Mouse (Mus musculus) embryonic facial prominence, embryonic 11.5 days (tissue): ENCODE measurements at regions not wholly inside any gene's neighbourhood (a gene's known extent, or its start where the extent isn't known, plus 50 kb on each side); places are given as distances from the start of the nearest gene placed in this dataset.

Source experiments
- ATAC-seq: fragments of 200-750 bp; cut with Nextera tagmentation; replicated peaks from 2 replicates; pipeline ENCODE4 v1.8.0; 2017; ENCODE audit warnings: low read depth; ENCODE audit not compliant: insufficient number of reproducible peaks, low FRiP score, low TSS enrichment
- DNase-seq: peaks from one replicate; pipeline ENCODE4 v3.0.0-alpha.2; 2015; ENCODE audit warnings: low spot score
- H3K27ac ChIP-seq: fragments of 300-500 bp; sonication (generic); replicated peaks from 2 replicates; pipeline ENCODE4 v1.5.1; 2014; ENCODE audit warnings: mild to moderate bottlenecking, low read depth, low read length, control low read depth
- H3K27me3 ChIP-seq: fragments of 300-500 bp; sonication (generic); 2 replicates; pipeline ENCODE4 v1.6.1; 2014; ENCODE audit warnings: mild to moderate bottlenecking, low read length, moderate library complexity, mixed read lengths; ENCODE audit not compliant: control insufficient read depth, insufficient read depth
- H3K36me3 ChIP-seq: fragments of 300-500 bp; sonication (generic); replicated peaks from 2 replicates; pipeline ENCODE4 v1.6.1; 2014; ENCODE audit warnings: low read depth, mild to moderate bottlenecking, low read length, moderate library complexity, mixed read lengths; ENCODE audit not compliant: control insufficient read depth, insufficient read depth
- H3K4me1 ChIP-seq: fragments of 300-500 bp; sonication (generic); 2 replicates; pipeline ENCODE4 v1.6.1; 2014; ENCODE audit warnings: low read length, mixed read lengths; ENCODE audit not compliant: control insufficient read depth, insufficient read depth
- H3K4me2 ChIP-seq: fragments of 300-500 bp; sonication (generic); 2 replicates; pipeline ENCODE4 v1.6.1; 2014; ENCODE audit warnings: low read depth, mild to moderate bottlenecking, control low read depth, low read length, moderate library complexity
- H3K4me3 ChIP-seq: fragments of 300-500 bp; sonication (generic); 2 replicates; pipeline ENCODE4 v1.5.1; 2014; ENCODE audit warnings: low read depth, low read length, control low read depth
- H3K9ac ChIP-seq: fragments of 300-500 bp; sonication (generic); replicated peaks from 2 replicates; pipeline ENCODE4 v1.6.1; 2014; ENCODE audit warnings: mild to moderate bottlenecking, control low read depth, low read length
- H3K9me3 ChIP-seq: fragments of 300-500 bp; sonication (generic); replicated peaks from 2 replicates; pipeline ENCODE4 v1.6.1; 2016; ENCODE audit warnings: mild to moderate bottlenecking, low read length, inconsistent platforms, mixed read lengths; ENCODE audit not compliant: control insufficient read depth
- WGBS: fragments of 180-500 bp; shearing (Covaris S2); extraction: QIAGEN DNeasy Blood & Tissue Kit; methylation state at CpG from one replicate; pipeline ENCODE4 v1.1.7; 2014; 5-methylcytosine and 5-hydroxymethylcytosine counted together

GRCm38 (mm10) chr9:26642302-26642701 lies 91.2 kb upstream of the B3gat1 start:
- ATAC-seq (no peak), DNase-seq (no peak)
- WGBS = 56% methylated on average over 2 of the region's 2 CpGs
- no peaks in the 10 kb centered on the region for H3K9me3 ChIP-seq
- no peaks in the 10 kb centered on the region for H3K4me1 ChIP-seq
- no peak overlapping the region for H3K9ac ChIP-seq
- H3K4me2 ChIP-seq = no peak overlapping the region
- H3K36me3 ChIP-seq = no peaks in the 10 kb centered on the region
- H3K27ac ChIP-seq = no peak overlapping the region
- no peaks in the 10 kb centered on the region for H3K27me3 ChIP-seq
- no peak overlapping the region for H3K4me3 ChIP-seq

GRCm38 (mm10) chr9:26642831-26643230 lies 90.7 kb upstream of the B3gat1 start:
- no peaks in the 10 kb centered on the region for H3K4me1 ChIP-seq
- WGBS = 83% methylated on average over 4 of the region's 4 CpGs
- H3K36me3 ChIP-seq = no peaks in the 10 kb centered on the region
- DNase-seq = no peak
- no peak overlapping the region for H3K9ac ChIP-seq
- H3K27me3 ChIP-seq = no peaks in the 10 kb centered on the region
- no peak overlapping the region for H3K4me3 ChIP-seq
- no peak for ATAC-seq
- H3K4me2 ChIP-seq = no peak overlapping the region
- no peaks in the 10 kb centered on the region for H3K9me3 ChIP-seq
- no peak overlapping the region for H3K27ac ChIP-seq

- H3K4me3 ChIP-seq = no peak overlapping the region
- 78% methylated on average over 7 of the region's 7 CpGs for WGBS
- no peaks in the 10 kb centered on the region for H3K9me3 ChIP-seq
- H3K9ac ChIP-seq = no peak overlapping the region
- H3K4me2 ChIP-seq = no peak overlapping the region
- H3K27ac ChIP-seq = no peak overlapping the region
- no peaks in the 10 kb centered on the region for H3K36me3 ChIP-seq
- DNase-seq (no peak), ATAC-seq (no peak)
- H3K27me3 ChIP-seq = no peaks in the 10 kb centered on the region
- H3K4me1 ChIP-seq = no peaks in the 10 kb centered on the region
These were observed 84.0 kb upstream of the B3gat1 start for GRCm38 (mm10) chr9:26649506-26649905.

GRCm38 (mm10) chr9:26652920-26653319 lies 80.6 kb upstream of the B3gat1 start:
- DNase-seq (no peak), ATAC-seq (no peak)
- no peaks in the 10 kb centered on the region for H3K27me3 ChIP-seq
- H3K4me3 ChIP-seq = no peak overlapping the region
- H3K4me1 ChIP-seq = no peaks in the 10 kb centered on the region
- H3K27ac ChIP-seq = no peak overlapping the region
- no peak overlapping the region for H3K4me2 ChIP-seq
- 86% methylated on average over 1 of the region's 1 CpGs for WGBS
- no peaks in the 10 kb centered on the region for H3K36me3 ChIP-seq
- H3K9me3 ChIP-seq = no peaks in the 10 kb centered on the region
- H3K9ac ChIP-seq = no peak overlapping the region

- Histone ChIP-seq H3K36me3 (no peaks in the 10 kb centered on the region), H3K27ac (no peak overlapping the region), H3K27me3 (no peaks in the 10 kb centered on the region), H3K4me3 (no peak overlapping the region), H3K9ac (no peak overlapping the region), H3K4me1 (no peaks in the 10 kb centered on the region), H3K4me2 (no peak overlapping the region), H3K9me3 (no peaks in the 10 kb centered on the region)
- 71% methylated on average over 2 of the region's 2 CpGs for WGBS
- no peak for ATAC-seq
- no peak for DNase-seq
These were observed 74.2 kb upstream of the B3gat1 start for GRCm38 (mm10) chr9:26659366-26659765.

- Histone ChIP-seq H3K9ac (no peak overlapping the region), H3K27me3 (no peaks in the 10 kb centered on the region), H3K36me3 (no peaks in the 10 kb centered on the region), H3K4me2 (no peak overlapping the region), H3K4me3 (no peak overlapping the region), H3K4me1 (no peaks in the 10 kb centered on the region), H3K9me3 (no peaks in the 10 kb centered on the region), H3K27ac (no peak overlapping the region)
- ATAC-seq = no peak
- DNase-seq = no peak
- no CpG with 5 or more reads among the region's 1 CpGs for WGBS
These were observed 70.0 kb upstream of the B3gat1 start for GRCm38 (mm10) chr9:26663544-26663943.

GRCm38 (mm10) chr9:26667835-26668234 lies 65.7 kb upstream of the B3gat1 start:
- Histone ChIP-seq H3K4me1 (no peaks in the 10 kb centered on the region), H3K9me3 (no peaks in the 10 kb centered on the region), H3K9ac (no peak overlapping the region), H3K36me3 (no peaks in the 10 kb centered on the region), H3K27ac (no peak overlapping the region), H3K27me3 (no peaks in the 10 kb centered on the region), H3K4me2 (no peak overlapping the region), H3K4me3 (no peak overlapping the region)
- ATAC-seq (no peak), DNase-seq (no peak)
- WGBS = 86% methylated on average over 3 of the region's 3 CpGs

GRCm38 (mm10) chr9:26674059-26674757 lies 59.3 kb upstream of the B3gat1 start:
- H3K9ac ChIP-seq = no peak overlapping the region
- DNase-seq = no peak
- ATAC-seq = no peak
- no peaks in the 10 kb centered on the region for H3K36me3 ChIP-seq
- no peak overlapping the region for H3K4me2 ChIP-seq
- no peak overlapping the region for H3K27ac ChIP-seq
- no peaks in the 10 kb centered on the region for H3K27me3 ChIP-seq
- no peaks in the 10 kb centered on the region for H3K4me1 ChIP-seq
- no peaks in the 10 kb centered on the region for H3K9me3 ChIP-seq
- no peak overlapping the region for H3K4me3 ChIP-seq
- WGBS = 85% methylated on average over 2 of the region's 2 CpGs
